Mouse (Mus musculus): ENCODE results near the gene Ephb4. TPM values are rescaled to one million over a fixed set of nuclear protein-coding genes. Genes with fewer than 3 reads are reported as not detected.
A peak's percentile ranks its signal among the peaks of the same experiment; 100 is the strongest.

Gene Ephb4
- total and polyA plus RNA-seq, 3 experiments: 0.08 to 0.12 TPM; not detected in 1

DNA sequence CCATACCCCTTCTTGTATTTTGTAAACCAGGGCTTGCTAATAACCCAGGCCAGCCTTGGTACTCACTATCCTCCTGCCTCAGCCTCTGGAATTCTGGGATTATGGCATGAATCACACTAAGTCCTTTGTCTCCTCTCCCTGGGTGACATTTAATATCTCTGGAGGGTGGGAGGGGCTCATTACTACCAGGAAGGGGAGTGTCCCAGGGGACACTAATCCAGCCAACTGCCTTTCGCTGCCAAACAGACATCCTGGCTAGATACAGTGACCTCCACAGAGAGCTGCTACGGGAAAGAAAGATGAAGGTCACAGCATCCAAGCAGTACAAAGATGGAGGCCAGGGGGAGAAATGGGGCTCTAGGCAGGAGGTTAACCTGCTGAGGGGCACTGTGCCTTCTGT lies 25.7 kb downstream of the Ephb4 start:
- no peak overlapping the region for H3K27ac ChIP-seq (ENCODE audit: control insufficient read depth, low read depth, low read length)
- TF ChIP-seq BHLHE40 (IDR thresholded peaks at IDR 0.05; ENCODE audit: borderline replicate concordance, low read depth, low read length) (no peak), ZNF384 (IDR thresholded peaks at IDR 0.05; ENCODE audit: low read depth, low read length) (no peak), MXI1 (IDR thresholded peaks at IDR 0.05; ENCODE audit: low read depth, low read length) (no peak), ZC3H11A (IDR thresholded peaks at IDR 0.05; ENCODE audit: low read depth, low read length) (no peak), UBTF (IDR thresholded peaks at IDR 0.05; ENCODE audit: borderline replicate concordance, insufficient read depth, low read depth, low read length) (no peak), RCOR1 (IDR thresholded peaks at IDR 0.05; ENCODE audit: low read depth, low read length) (no peak), TBP (IDR thresholded peaks at IDR 0.05; ENCODE audit: low read depth, low read length) (no peak), TCF12 (IDR thresholded peaks at IDR 0.05; ENCODE audit: low read depth, low read length) (no peak), MEF2A (IDR thresholded peaks at IDR 0.05; ENCODE audit: extremely low read depth, insufficient replicate concordance, low read depth, low read length, poor library complexity, severe bottlenecking) (no peak), E2F4 (IDR thresholded peaks at IDR 0.05; ENCODE audit: borderline replicate concordance, low read depth, low read length) (no peak), JUND (IDR thresholded peaks at IDR 0.05; ENCODE audit: low read depth, low read length) (no peak), CTCF (IDR thresholded peaks at IDR 0.05 in 2 of 3, conservative IDR thresholded peaks at IDR 0.05 in 1 of 3; ENCODE audit: control insufficient read depth in 1 of 3, insufficient read depth in 1 of 3, low read depth in 2 of 3, low read length in 3 of 3, poor library complexity in 1 of 3, severe bottlenecking in 1 of 3) (no peak), MYC (IDR thresholded peaks at IDR 0.05; ENCODE audit: low read depth, low read length) (no peak), POLR2AphosphoS5 (IDR thresholded peaks at IDR 0.05; ENCODE audit: borderline replicate concordance, low read depth, low read length) (no peak), POLR2AphosphoS2 (IDR thresholded peaks at IDR 0.05; ENCODE audit: low read length) (no peak), MAFK (IDR thresholded peaks at IDR 0.05; ENCODE audit: borderline replicate concordance, low read depth, low read length) (no peak), MAX (IDR thresholded peaks at IDR 0.05; ENCODE audit: low read length) (no peak), USF2 (IDR thresholded peaks at IDR 0.05; ENCODE audit: borderline replicate concordance in 1 of 2, insufficient read depth in 1 of 2, low read depth in 1 of 2, low read length in 2 of 2) (no peak), SIN3A (IDR thresholded peaks at IDR 0.05; ENCODE audit: low read length) (no peak)

DNA sequence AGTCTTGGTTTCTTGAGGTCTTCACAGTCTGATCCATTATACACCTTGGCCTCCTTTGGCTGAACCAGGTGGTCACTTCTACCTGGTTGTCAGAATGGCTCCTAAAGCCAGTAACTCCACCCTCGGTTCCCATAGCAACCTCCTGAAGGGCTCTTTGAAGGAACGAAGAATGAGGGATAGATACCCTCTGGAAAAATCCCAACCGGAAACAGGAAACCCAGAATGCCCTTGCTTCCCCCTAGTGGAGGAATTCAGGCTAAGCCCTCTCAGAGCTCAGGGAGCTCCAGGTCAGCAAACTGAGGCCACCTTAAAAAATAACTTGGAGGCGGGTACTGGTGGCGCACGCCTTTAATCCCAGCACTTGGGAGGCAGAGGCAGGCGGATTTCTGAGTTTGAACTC lies 26.3 kb downstream of the Ephb4 start:
- no peaks in the 10 kb centered on the region for H3K4me1 ChIP-seq (ENCODE audit: control insufficient read depth in 1 of 2, insufficient read depth in 2 of 2, low read length in 2 of 2)
- no peak overlapping the region for H3K4me3 ChIP-seq (ENCODE audit: control insufficient read depth in 1 of 2, insufficient read depth in 1 of 2, low read depth in 2 of 2, low read length in 2 of 2)
- H3K27ac ChIP-seq (ENCODE audit: control insufficient read depth, low read depth, low read length): no peak overlapping the region
- H3K36me3 ChIP-seq (ENCODE audit: control insufficient read depth in 1 of 2, insufficient read depth in 2 of 2, low read length in 2 of 2): no peaks in the 10 kb centered on the region
- no peak overlapping the region for H3K9ac ChIP-seq (ENCODE audit: control insufficient read depth, low read depth, low read length, poor library complexity, severe bottlenecking)
- no peaks in the 10 kb centered on the region for H3K9me3 ChIP-seq (replicated peaks; ENCODE audit: insufficient read depth, low read length)
- peak in 1 of 3 experiments; percentile 9; a peak in 1 of 6 replicates for TF ChIP-seq CTCF (IDR thresholded peaks at IDR 0.05 in 2 of 3, conservative IDR thresholded peaks at IDR 0.05 in 1 of 3; ENCODE audit: control insufficient read depth in 1 of 3, insufficient read depth in 1 of 3, low read depth in 2 of 3, low read length in 3 of 3, poor library complexity in 1 of 3, severe bottlenecking in 1 of 3)
- TF ChIP-seq MYB (IDR thresholded peaks at IDR 0.05; ENCODE audit: low read depth, low read length): no peak
- no peaks in the 10 kb centered on the region for H3K79me2 ChIP-seq (ENCODE audit: control insufficient read depth, insufficient read depth, low read length, poor library complexity)
- DNase-seq (ENCODE audit: low read depth, low spot score): no peak
- peaks cover 3 to 7% of the 10 kb centered on the region in 2 experiments; a peak in 3 of 4 replicates for H3K27me3 ChIP-seq (ENCODE audit: control insufficient read depth in 1 of 2, insufficient read depth in 2 of 2, low read length in 2 of 2)

More for the DNA sequence above, 25.7 kb downstream of the Ephb4 start:
- no peaks in the 10 kb centered on the region for H3K4me1 ChIP-seq (ENCODE audit: control insufficient read depth in 1 of 2, insufficient read depth in 2 of 2, low read length in 2 of 2)
- no peak for DNase-seq (ENCODE audit: low read depth, low spot score)
- no peaks in the 10 kb centered on the region for H3K9me3 ChIP-seq (replicated peaks; ENCODE audit: insufficient read depth, low read length)
- H3K36me3 ChIP-seq (ENCODE audit: control insufficient read depth in 1 of 2, insufficient read depth in 2 of 2, low read length in 2 of 2): no peaks in the 10 kb centered on the region
- no peaks in the 10 kb centered on the region for H3K79me2 ChIP-seq (ENCODE audit: control insufficient read depth, insufficient read depth, low read length, poor library complexity)
- H3K27me3 ChIP-seq (ENCODE audit: control insufficient read depth in 1 of 2, insufficient read depth in 2 of 2, low read length in 2 of 2): peaks cover 3 to 7% of the 10 kb centered on the region in 2 experiments; a peak in 3 of 4 replicates
- H3K9ac ChIP-seq (ENCODE audit: control insufficient read depth, low read depth, low read length, poor library complexity, severe bottlenecking): no peak overlapping the region
- H3K4me3 ChIP-seq (ENCODE audit: control insufficient read depth in 1 of 2, insufficient read depth in 1 of 2, low read depth in 2 of 2, low read length in 2 of 2): no peak overlapping the region

All from MEL (cell line).